Mouse (Mus musculus) Patski (cell line): ENCODE data around the gene Rnaseh2a. TPM values are rescaled to one million over a fixed set of nuclear protein-coding genes. Genes with fewer than 3 reads are reported as not detected.

ENCODE experiments used
- ATAC-seq: fragments of 100-300 bp; one replicate; pipeline ENCODE4 v1.8.0; 2021
- CTCF ChIA-PET: fragments of 350-600 bp; sonication (Branson Sonifier 250); formaldehyde crosslinking; loops from one replicate; lab custom pipeline; 2022; ENCODE audit warnings: inconsistent platforms; lab: Charles Lee
- POLR2A ChIA-PET: fragments of 350-600 bp; sonication (Branson Sonifier 250); formaldehyde crosslinking; loops from one replicate; lab custom pipeline; 2022; ENCODE audit warnings: antibody characterized with exemption, inconsistent platforms; lab: Charles Lee
- DNase-seq: peaks from one replicate; pipeline ENCODE4 v3.0.0-alpha.2; 2011; ENCODE audit warnings: low read depth, low spot score
- H3K27me3 ChIP-seq: fragments of 371-371 bp; one replicate; pipeline ENCODE4 v1.5.1; 2021
- CTCF ChIP-seq: fragments of 100-300 bp; IDR thresholded peaks from one replicate; pipeline ENCODE4 v1.5.1; 2021
- in situ Hi-C: fragments of 300-500 bp; cut with MboI; formaldehyde crosslinking; loops from 3 replicates; pipeline ENCODE4 v1.11.1; 2018; ENCODE audit warnings: low pct_unique_long_range_greater_than_20kb, mixed read lengths
- polyA plus RNA-seq: library from polyadenylated mRNA; unstranded; gene quantifications from one replicate; pipeline ENCODE4 v1.2.3, GENCODE M21; 2021

Gene Rnaseh2a
- polyA plus RNA-seq, 1 experiment from 2014 or later, result 91.5 TPM

- POLR2A ChIA-PET, result interaction anchor here (1.0 to 10.0 kb wide), 2 partner anchors 9 to 18 kb away, joined by 3 to 225 read pairs; partner anchors contain the start of gene Junb
- DNase-seq, result no peak
- in situ Hi-C loops, result loop anchor here (10.0 kb wide), 2 partner anchors 321 to 781 kb away; partner anchors contain the start of gene Ier2
- H3K27me3 ChIP-seq, result no peaks in the 10 kb centered on the region
- peak; percentile 11 for ATAC-seq
- TF ChIP-seq CTCF, result no peak
- CTCF ChIA-PET, result interaction anchor here (2.8 to 8.7 kb wide), 2 partner anchors 10 to 11 kb away, joined by 24 to 351 read pairs; partner anchors contain the start of genes Gm49661, Junb, Prdx2 and Rnaseh2a
These were observed 16.3 kb upstream of the Rnaseh2a start for GRCm38 (mm10) chr8:84985684-84986378.

DNA sequence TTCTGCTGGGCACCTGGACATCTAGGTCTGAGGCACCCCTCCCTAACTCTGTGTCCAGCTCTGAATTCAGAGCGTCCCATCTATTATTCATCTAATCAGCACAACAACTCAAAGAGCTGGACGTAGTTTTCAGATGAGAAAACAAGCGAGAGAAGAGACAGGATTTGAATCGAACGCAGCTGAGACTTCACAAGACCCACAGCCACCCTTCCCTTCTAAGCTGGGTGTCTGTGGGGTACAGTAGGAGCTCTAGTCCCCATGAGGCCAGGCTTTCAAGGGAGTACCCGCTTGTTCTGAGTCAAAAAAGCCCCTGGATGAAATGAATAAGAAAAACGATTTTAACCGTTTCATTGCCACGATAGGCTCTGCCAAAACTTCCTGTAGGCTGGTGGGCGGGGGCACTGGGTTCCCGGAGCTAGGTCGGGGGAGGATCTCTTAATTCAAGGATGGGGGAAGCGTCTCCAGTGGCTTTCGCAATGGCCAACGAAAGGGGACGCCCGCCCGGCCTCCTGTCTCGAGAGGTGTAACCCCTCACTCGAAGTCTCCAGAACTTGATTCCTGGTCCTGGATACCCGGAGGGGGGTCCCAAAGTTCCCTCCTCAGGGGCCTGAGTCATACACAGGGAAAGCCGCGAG lies 15.6 kb upstream of the Rnaseh2a start:
- DNase-seq (no peak), ATAC-seq (no peak)
- H3K27me3 ChIP-seq, result no peaks in the 10 kb centered on the region
- TF ChIP-seq CTCF, result no peak
- in situ Hi-C loops, result loop anchor here (10.0 kb wide), 2 partner anchors 320 to 780 kb away; partner anchors contain the start of gene Ier2
- POLR2A ChIA-PET, result interaction anchor here (1.0 to 10.0 kb wide), 2 partner anchors 8 to 18 kb away, joined by 3 to 225 read pairs; partner anchors contain the start of gene Junb
- CTCF ChIA-PET, result interaction anchor here (2.8 kb wide), 1 partner anchor 9 kb away, joined by 24 read pairs; no protein-coding TSS in a partner anchor

DNA sequence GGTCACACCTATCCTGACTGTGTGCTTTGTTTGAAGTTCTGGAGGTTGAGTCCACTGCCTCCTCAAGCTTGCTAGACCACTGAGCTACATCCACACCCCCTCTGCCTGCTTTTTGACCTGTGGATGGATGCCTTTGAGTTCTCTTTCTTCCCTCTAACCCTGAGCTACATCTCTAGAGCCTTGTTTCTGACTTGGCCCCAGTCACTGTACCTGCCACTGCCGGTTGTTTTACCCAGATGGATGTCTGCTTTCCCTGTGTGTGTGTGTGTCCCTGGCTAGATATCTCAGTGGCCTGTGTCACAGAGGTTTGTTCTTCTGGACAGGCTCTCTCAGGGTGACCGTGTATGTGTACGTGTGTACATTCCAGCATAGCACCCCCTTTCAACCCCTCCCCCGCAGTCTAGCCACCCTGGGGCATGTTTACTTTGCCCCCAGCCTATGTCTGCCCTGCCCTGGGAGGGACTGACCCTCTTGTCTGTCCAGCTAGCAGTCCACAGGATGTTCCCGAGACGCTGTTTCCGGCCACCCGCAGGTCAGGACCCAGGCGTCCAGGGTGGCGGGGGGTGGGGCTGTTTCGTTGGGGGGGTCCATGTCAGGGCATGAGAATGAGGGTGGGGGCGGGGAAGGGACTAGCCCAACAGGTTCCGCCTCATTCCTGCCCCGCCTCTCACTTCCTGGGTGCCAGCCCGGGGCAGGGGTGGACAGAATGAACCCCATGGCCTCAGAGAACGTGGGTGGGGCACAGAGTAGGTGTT lies 14.9 kb upstream of the Rnaseh2a start:
- no peak for TF ChIP-seq CTCF
- CTCF ChIA-PET, result interaction anchor here (2.8 kb wide), 1 partner anchor 9 kb away, joined by 24 read pairs; no protein-coding TSS in a partner anchor
- no peaks in the 10 kb centered on the region for H3K27me3 ChIP-seq
- POLR2A ChIA-PET, result interaction anchor here (1.0 to 10.0 kb wide), 2 partner anchors 8 to 17 kb away, joined by 3 to 225 read pairs; partner anchors contain the start of gene Junb
- DNase-seq (no peak), ATAC-seq (no peak)
- in situ Hi-C loops, result loop anchor here (10.0 kb wide), 2 partner anchors 320 to 780 kb away; partner anchors contain the start of gene Ier2

GRCm38 (mm10) chr8:84982499-84983011 lies 13.0 kb upstream of the Rnaseh2a start:
- no peak for TF ChIP-seq CTCF
- DNase-seq (no peak), ATAC-seq (no peak)
- CTCF ChIA-PET, result no interaction called here
- in situ Hi-C loops, result loop anchor here (10.0 kb wide), 2 partner anchors 318 to 778 kb away; partner anchors contain the start of gene Ier2
- H3K27me3 ChIP-seq, result no peaks in the 10 kb centered on the region
- POLR2A ChIA-PET, result no interaction called here

DNA sequence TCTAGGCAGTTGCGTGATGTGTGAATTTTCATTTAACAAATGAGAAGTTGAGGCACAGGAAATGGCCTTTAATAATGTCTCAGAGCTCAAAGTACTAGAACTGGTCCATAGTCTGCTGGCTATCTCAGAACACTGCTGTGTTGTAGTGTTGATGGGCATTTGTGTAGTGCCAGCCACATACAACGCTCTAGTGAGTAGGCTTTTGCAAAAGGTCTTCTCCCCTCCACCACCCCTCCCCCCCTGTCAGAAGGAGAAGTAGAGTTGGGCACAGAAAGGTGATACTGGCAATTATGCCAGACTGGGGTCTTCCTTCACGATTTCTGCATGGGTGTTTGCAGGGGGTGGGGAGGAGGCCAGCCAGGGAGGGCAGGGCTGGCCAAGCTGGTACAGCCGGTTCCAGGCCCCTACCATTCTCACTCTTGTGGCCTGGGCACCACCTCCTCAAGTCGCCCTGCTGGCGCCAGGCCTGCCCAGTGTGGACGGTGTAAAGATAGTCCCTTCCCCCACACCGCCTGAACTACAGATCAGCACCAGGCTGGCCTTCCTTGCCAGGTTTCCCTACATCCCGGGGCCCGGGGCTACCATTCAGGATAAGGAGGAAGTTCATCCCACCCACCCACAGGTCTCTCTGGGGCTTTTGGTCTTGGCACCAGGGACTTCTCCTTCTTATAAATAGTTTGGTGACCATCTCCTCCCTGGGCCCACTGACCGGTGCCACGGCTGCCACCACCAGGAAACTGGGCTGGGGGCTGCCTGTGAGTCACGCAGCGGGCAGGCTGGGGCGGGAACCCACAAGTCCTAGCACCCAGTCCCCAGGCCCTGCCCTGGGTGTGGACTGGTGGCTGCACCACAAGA lies 12.3 kb upstream of the Rnaseh2a start:
- in situ Hi-C loops, result loop anchor here (10.0 kb wide), 2 partner anchors 317 to 777 kb away; partner anchors contain the start of gene Ier2
- no peaks in the 10 kb centered on the region for H3K27me3 ChIP-seq
- TF ChIP-seq CTCF, result no peak
- DNase-seq (no peak), ATAC-seq (no peak)
- ChIA-PET CTCF (interaction anchor here (13.4 kb wide), 1 partner anchor 9 kb away, joined by 351 read pairs; the partner anchor contains the start of gene Hook2), POLR2A (interaction anchor here (2.0 to 9.8 kb wide), 3 partner anchors 6 to 89 kb away, joined by 5 to 225 read pairs (median 15); partner anchors contain the start of genes Dhps, Gm49661, Hook2 and Prdx2)

GRCm38 (mm10) chr8:84980622-84981358 lies 11.2 kb upstream of the Rnaseh2a start:
- CTCF ChIA-PET, result interaction anchor here (13.4 kb wide), 1 partner anchor 10 kb away, joined by 351 read pairs; the partner anchor contains the start of gene Hook2
- POLR2A ChIA-PET, result interaction anchor here (1.3 to 9.8 kb wide), 5 partner anchors 7 to 90 kb away, joined by 3 to 225 read pairs (median 5); partner anchors contain the start of genes Dhps, Gm49661, Hook2 and Prdx2
- no peaks in the 10 kb centered on the region for H3K27me3 ChIP-seq
- DNase-seq (peak; percentile 100), ATAC-seq (peak; percentile 6)
- in situ Hi-C loops, result loop anchor here (10.0 kb wide), 2 partner anchors 316 to 776 kb away; partner anchors contain the start of gene Ier2
- TF ChIP-seq CTCF, result no peak

- TF ChIP-seq CTCF, result no peak
- DNase-seq (no peak), ATAC-seq (peak; percentile 22)
- POLR2A ChIA-PET, result interaction anchor here (1.3 to 9.8 kb wide), 5 partner anchors 8 to 91 kb away, joined by 3 to 225 read pairs (median 5); partner anchors contain the start of genes Dhps, Gm49661, Hook2 and Prdx2
- CTCF ChIA-PET, result interaction anchor here (13.4 kb wide), 1 partner anchor 11 kb away, joined by 351 read pairs; the partner anchor contains the start of gene Hook2
- in situ Hi-C loops, result loop anchor here (10.0 kb wide), 2 partner anchors 315 to 775 kb away; partner anchors contain the start of gene Ier2
- H3K27me3 ChIP-seq, result no peaks in the 10 kb centered on the region
These were observed 10.2 kb upstream of the Rnaseh2a start for GRCm38 (mm10) chr8:84979599-84980421.
